Mouse (Mus musculus): ENCODE measurements around the gene Slc26a6.

Gene Slc26a6

GRCm38 (mm10) chr9:108847374-108847773 is 5.7 kb upstream of the Slc26a6 start:
- peak; percentile 38 for DNase-seq (ENCODE audit: low spot score)

- DNase-seq (ENCODE audit: low spot score): no peak
Observed at GRCm38 (mm10) chr9:108848419-108848818, 4.7 kb upstream of the Slc26a6 start.

- peak; percentile 96 for DNase-seq (ENCODE audit: low spot score)
Observed at GRCm38 (mm10) chr9:108853635-108854240, 655 bp downstream of the Slc26a6 start.

- DNase-seq (ENCODE audit: low spot score): peak; percentile 90
Observed at GRCm38 (mm10) chr9:108854241-108854696, 1.2 kb downstream of the Slc26a6 start.

GRCm38 (mm10) chr9:108855335-108855734 is 2.3 kb downstream of the Slc26a6 start:
- no peak for DNase-seq (ENCODE audit: low spot score)

GRCm38 (mm10) chr9:108858792-108859527 is 5.9 kb downstream of the Slc26a6 start:
- DNase-seq (ENCODE audit: low spot score): no peak

GRCm38 (mm10) chr9:108912308-108912707 is 59.2 kb downstream of the Slc26a6 start:
- no peak for DNase-seq (ENCODE audit: low spot score)

- DNase-seq (ENCODE audit: low spot score): no peak
Observed at GRCm38 (mm10) chr9:108913161-108913560, 60.1 kb downstream of the Slc26a6 start.

- DNase-seq (ENCODE audit: low spot score): no peak
Observed at GRCm38 (mm10) chr9:108913621-108914020, 60.5 kb downstream of the Slc26a6 start.

- no peak for DNase-seq (ENCODE audit: low spot score)
Observed at GRCm38 (mm10) chr9:108914491-108914890, 61.4 kb downstream of the Slc26a6 start, which contains the start of gene Tmem89. Gene Tmem89, plus strand, starts transcription at chr9:108914619.

GRCm38 (mm10) chr9:108925897-108926296 is 72.8 kb downstream of the Slc26a6 start:
- DNase-seq (ENCODE audit: low spot score): no peak

GRCm38 (mm10) chr9:108928424-108928823 is 75.3 kb downstream of the Slc26a6 start:
- no peak for DNase-seq (ENCODE audit: low spot score)

GRCm38 (mm10) chr9:108935991-108936390 is 82.9 kb downstream of the Slc26a6 start:
- no peak for DNase-seq (ENCODE audit: low spot score)

- DNase-seq (ENCODE audit: low spot score): peak; percentile 95
Observed at GRCm38 (mm10) chr9:108936418-108937364, 83.6 kb downstream of the Slc26a6 start, which contains the start of gene Uqcrc1. Gene Uqcrc1, plus strand, starts transcription at chr9:108936633.

GRCm38 (mm10) chr9:108945111-108945510 is 92.0 kb downstream of the Slc26a6 start:
- no peak for DNase-seq (ENCODE audit: low spot score)

- DNase-seq (ENCODE audit: low spot score): no peak
Observed at GRCm38 (mm10) chr9:108945608-108946007, 92.5 kb downstream of the Slc26a6 start.

GRCm38 (mm10) chr9:108949231-108949966 is 96.3 kb downstream of the Slc26a6 start:
- DNase-seq (ENCODE audit: low spot score): peak; percentile 36

- no peak for DNase-seq (ENCODE audit: low spot score)
Observed at GRCm38 (mm10) chr9:108949967-108950728, 97.1 kb downstream of the Slc26a6 start.

- DNase-seq (ENCODE audit: low spot score): peak; percentile 6
Observed at GRCm38 (mm10) chr9:108953081-108953636, 100.1 kb downstream of the Slc26a6 start, which contains the start of gene Col7a1. Gene Col7a1, plus strand, starts transcription at chr9:108953586.

- no peak for DNase-seq (ENCODE audit: low spot score)
Observed at GRCm38 (mm10) chr9:108955241-108955640, 102.2 kb downstream of the Slc26a6 start.

All from lung, postnatal 25 days (tissue).